Mouse (Mus musculus): ENCODE data around the gene Mapk6. TPM values are rescaled to one million over a fixed set of nuclear protein-coding genes. Genes with fewer than 3 reads are reported as not detected.
"Not testable (repeated sequence)": the region's sequence is repeated elsewhere in the genome, so short reads cannot be mapped to it uniquely, and the experiment has no call there.

The Mapk6 gene
- 142 and 147 TPM in 2 replicates for polyA plus RNA-seq (2015; fragmentation: Nextera tagmentation; extraction: Ambion mirVana)

- peaks cover 19% of the 10 kb centered on the region for H3K4me1 ChIP-seq (ENCODE audit: control insufficient read depth, insufficient read depth, low read depth, low read length)
- no peaks in the 10 kb centered on the region for H3K27me3 ChIP-seq (replicated peaks; ENCODE audit: control insufficient read depth, insufficient read depth, low read length)
- peak within 1 kb of the TSS; percentile 99 for H3K27ac ChIP-seq (ENCODE audit: low read depth, low read length)
- ATAC-seq: peak; percentile 95
- peak within 1 kb of the TSS; percentile 89 for H3K4me2 ChIP-seq (ENCODE audit: low read length)
- no peaks in the 10 kb centered on the region for H3K9me3 ChIP-seq (ENCODE audit: control insufficient read depth, low read length)
- H3K9ac ChIP-seq (ENCODE audit: low read depth, low read length): peak within 1 kb of the TSS; percentile 96
- WGBS: under 1% methylated on average over 54 of the region's 58 CpGs
- peak within 1 kb of the TSS; percentile 66 for H3K4me3 ChIP-seq (ENCODE audit: low read length)
- H3K36me3 ChIP-seq (ENCODE audit: control insufficient read depth, insufficient read depth, low read length): no peaks in the 10 kb centered on the region
Observed at GRCm38 (mm10) chr9:75409852-75410378, at the start of gene Mapk6. Gene Mapk6 (minus strand): TSS chr9:75410005.

GRCm38 (mm10) chr9:75455684-75456083, 45.9 kb upstream of the Mapk6 start:
- H3K4me2 ChIP-seq (ENCODE audit: low read length): no peak overlapping the region
- H3K27me3 ChIP-seq (replicated peaks; ENCODE audit: control insufficient read depth, insufficient read depth, low read length): no peaks in the 10 kb centered on the region
- H3K9me3 ChIP-seq (ENCODE audit: control insufficient read depth, low read length): no peaks in the 10 kb centered on the region
- ATAC-seq: no peak
- no peaks in the 10 kb centered on the region for H3K4me1 ChIP-seq (ENCODE audit: control insufficient read depth, insufficient read depth, low read depth, low read length)
- H3K9ac ChIP-seq (ENCODE audit: low read depth, low read length): no peak overlapping the region
- WGBS: 85% methylated on average over 10 of the region's 10 CpGs
- H3K4me3 ChIP-seq (ENCODE audit: low read length): no peak overlapping the region
- no peak overlapping the region for H3K27ac ChIP-seq (ENCODE audit: low read depth, low read length)
- H3K36me3 ChIP-seq (ENCODE audit: control insufficient read depth, insufficient read depth, low read length): peaks cover 49% of the 10 kb centered on the region

GRCm38 (mm10) chr9:75453994-75454393, 44.2 kb upstream of the Mapk6 start:
- no peak for ATAC-seq
- no peak overlapping the region for H3K27ac ChIP-seq (ENCODE audit: low read depth, low read length)

GRCm38 (mm10) chr9:75448021-75448420, 38.2 kb upstream of the Mapk6 start:
- H3K4me2 ChIP-seq (ENCODE audit: low read length): no peak overlapping the region
- H3K36me3 ChIP-seq (ENCODE audit: control insufficient read depth, insufficient read depth, low read length): peaks cover 37% of the 10 kb centered on the region
- no peak overlapping the region for H3K9ac ChIP-seq (ENCODE audit: low read depth, low read length)
- H3K27me3 ChIP-seq (replicated peaks; ENCODE audit: control insufficient read depth, insufficient read depth, low read length): no peaks in the 10 kb centered on the region
- no peak overlapping the region for H3K4me3 ChIP-seq (ENCODE audit: low read length)
- H3K4me1 ChIP-seq (ENCODE audit: control insufficient read depth, insufficient read depth, low read depth, low read length): peaks cover 1% of the 10 kb centered on the region; the same call in 1 of the 2 replicates
- no peaks in the 10 kb centered on the region for H3K9me3 ChIP-seq (ENCODE audit: control insufficient read depth, low read length)
- no peak for ATAC-seq
- WGBS: 83% methylated on average over 3 of the region's 3 CpGs
- no peak overlapping the region for H3K27ac ChIP-seq (ENCODE audit: low read depth, low read length)

More at GRCm38 (mm10) chr9:75453994-75454393, 44.2 kb upstream of the Mapk6 start:
- H3K4me1 ChIP-seq (ENCODE audit: control insufficient read depth, insufficient read depth, low read depth, low read length): no peaks in the 10 kb centered on the region
- H3K36me3 ChIP-seq (ENCODE audit: control insufficient read depth, insufficient read depth, low read length): peaks cover 57% of the 10 kb centered on the region
- no peaks in the 10 kb centered on the region for H3K9me3 ChIP-seq (ENCODE audit: control insufficient read depth, low read length)
- no peak overlapping the region for H3K4me3 ChIP-seq (ENCODE audit: low read length)
- no peaks in the 10 kb centered on the region for H3K27me3 ChIP-seq (replicated peaks; ENCODE audit: control insufficient read depth, insufficient read depth, low read length)
- H3K4me2 ChIP-seq (ENCODE audit: low read length): no peak overlapping the region
- 89% methylated on average over 2 of the region's 2 CpGs for WGBS
- H3K9ac ChIP-seq (ENCODE audit: low read depth, low read length): 0 out of 2 replicates have a peak overlapping the region, but pooled peaks have one; percentile 6

- ATAC-seq; H3K4me3 ChIP-seq (ENCODE audit: low read length); H3K27ac ChIP-seq (ENCODE audit: low read depth, low read length); H3K27me3 ChIP-seq (replicated peaks; ENCODE audit: control insufficient read depth, insufficient read depth, low read length); H3K4me2 ChIP-seq (ENCODE audit: low read length); H3K9me3 ChIP-seq (ENCODE audit: control insufficient read depth, low read length); H3K9ac ChIP-seq (ENCODE audit: low read depth, low read length): not testable (repeated sequence)
- H3K4me1 ChIP-seq (ENCODE audit: control insufficient read depth, insufficient read depth, low read depth, low read length): peaks cover 12% of the 10 kb centered on the region
- H3K36me3 ChIP-seq (ENCODE audit: control insufficient read depth, insufficient read depth, low read length): peaks cover 32% of the 10 kb centered on the region
- 83% methylated on average over 10 of the region's 10 CpGs for WGBS
Observed at GRCm38 (mm10) chr9:75446574-75446973, 36.8 kb upstream of the Mapk6 start.

GRCm38 (mm10) chr9:75444981-75445380, 35.2 kb upstream of the Mapk6 start:
- Histone ChIP-seq H3K27ac (ENCODE audit: low read depth, low read length) (no peak overlapping the region), H3K4me3 (ENCODE audit: low read length) (no peak overlapping the region), H3K4me1 (ENCODE audit: control insufficient read depth, insufficient read depth, low read depth, low read length) (peaks cover 12% of the 10 kb centered on the region), H3K27me3 (replicated peaks; ENCODE audit: control insufficient read depth, insufficient read depth, low read length) (no peaks in the 10 kb centered on the region), H3K9ac (ENCODE audit: low read depth, low read length) (no peak overlapping the region), H3K4me2 (ENCODE audit: low read length) (no peak overlapping the region), H3K36me3 (ENCODE audit: control insufficient read depth, insufficient read depth, low read length) (peaks cover 31% of the 10 kb centered on the region), H3K9me3 (ENCODE audit: control insufficient read depth, low read length) (no peaks in the 10 kb centered on the region)
- 91% methylated on average over 15 of the region's 15 CpGs for WGBS
- ATAC-seq: no peak

GRCm38 (mm10) chr9:75441691-75442131, 31.9 kb upstream of the Mapk6 start:
- peak overlapping the region; percentile 70 for H3K4me2 ChIP-seq (ENCODE audit: low read length)
- peak; percentile 85 for ATAC-seq
- no peaks in the 10 kb centered on the region for H3K27me3 ChIP-seq (replicated peaks; ENCODE audit: control insufficient read depth, insufficient read depth, low read length)
- H3K4me1 ChIP-seq (ENCODE audit: control insufficient read depth, insufficient read depth, low read depth, low read length): peaks cover 12% of the 10 kb centered on the region
- 0% methylated on average over 21 of the region's 31 CpGs for WGBS
- peak overlapping the region; percentile 81 for H3K4me3 ChIP-seq (ENCODE audit: low read length)
- H3K36me3 ChIP-seq (ENCODE audit: control insufficient read depth, insufficient read depth, low read length): peaks cover 7% of the 10 kb centered on the region; the same call in 1 of the 2 replicates
- H3K9ac ChIP-seq (ENCODE audit: low read depth, low read length): peak overlapping the region; percentile 94
- H3K9me3 ChIP-seq (ENCODE audit: control insufficient read depth, low read length): no peaks in the 10 kb centered on the region
- H3K27ac ChIP-seq (ENCODE audit: low read depth, low read length): peak overlapping the region; percentile 82

GRCm38 (mm10) chr9:75440796-75441666, 31.2 kb upstream of the Mapk6 start, which contains the start of gene Leo1:
Gene Leo1 (plus strand): TSS chr9:75441524.
- 0% methylated on average over 44 of the region's 45 CpGs for WGBS
- ATAC-seq: peak; percentile 96

More at GRCm38 (mm10) chr9:75440796-75441666, 31.2 kb upstream of the Mapk6 start, which contains the start of gene Leo1:
- Histone ChIP-seq H3K27ac (ENCODE audit: low read depth, low read length) (peak within 1 kb of the TSS; percentile 82), H3K4me3 (ENCODE audit: low read length) (peak within 1 kb of the TSS; percentile 81), H3K27me3 (replicated peaks; ENCODE audit: control insufficient read depth, insufficient read depth, low read length) (no peaks in the 10 kb centered on the region), H3K9ac (ENCODE audit: low read depth, low read length) (peak within 1 kb of the TSS; percentile 94), H3K4me2 (ENCODE audit: low read length) (peak within 1 kb of the TSS; percentile 70), H3K4me1 (ENCODE audit: control insufficient read depth, insufficient read depth, low read depth, low read length) (peaks cover 12% of the 10 kb centered on the region), H3K9me3 (ENCODE audit: control insufficient read depth, low read length) (no peaks in the 10 kb centered on the region), H3K36me3 (ENCODE audit: control insufficient read depth, insufficient read depth, low read length) (0 out of 2 replicates have a peak, but pooled peaks cover 3% of the 10 kb centered on the region)
